Mouse (Mus musculus) heart, postnatal 0 days (tissue): Measurements from ENCODE around the gene Prdm11.

Experiments
- CTCF ChIP-seq: IDR thresholded peaks from 2 replicates; pipeline ENCODE4 v1.5.1; 2016; ENCODE audit warnings: antibody characterized with exemption, control low read depth, low read depth
- EP300 ChIP-seq: IDR thresholded peaks from 2 replicates; pipeline ENCODE4 v1.6.1; 2016; ENCODE audit warnings: antibody characterized with exemption, low read depth

- no peak for TF ChIP-seq EP300
- TF ChIP-seq CTCF = no peak
Observed at GRCm38 (mm10) chr2:92944356-92944755, 101.6 kb downstream of the Prdm11 start.
